Mouse (Mus musculus): Measurements from ENCODE around the gene Usp40. TPM values are rescaled to one million over a fixed set of nuclear protein-coding genes. Genes with fewer than 3 reads are reported as not detected.

The Usp40 gene
- polyA plus RNA-seq, 1 experiment from 2014 or later, result 31.4 TPM

DNA sequence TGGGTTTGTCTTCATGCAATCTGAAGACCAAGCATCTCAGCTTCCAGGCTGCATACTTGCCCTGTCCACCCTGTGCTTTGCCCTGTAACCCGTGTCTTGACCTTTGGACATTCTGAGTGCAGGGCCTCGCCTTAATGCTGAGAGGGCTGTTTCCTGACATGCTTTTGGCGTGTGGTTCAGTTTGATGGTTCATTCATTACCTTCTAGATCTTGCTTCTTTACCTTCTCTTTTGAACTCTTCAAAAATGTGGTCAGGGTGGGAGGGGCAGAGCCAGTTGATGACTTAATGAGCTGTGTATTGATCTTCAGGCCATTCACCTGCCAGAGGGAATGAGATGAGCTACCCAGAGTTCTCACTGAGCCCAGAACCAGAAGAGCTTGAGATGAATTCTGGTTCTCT is 99.6 kb downstream of the Usp40 start:
- Histone ChIP-seq H3K27ac (ENCODE audit: low read length) (no peak overlapping the region), H3K9me3 (ENCODE audit: control insufficient read depth, low read length) (no peaks in the 10 kb centered on the region), H3K27me3 (replicated peaks; ENCODE audit: control insufficient read depth, insufficient read depth, low read length) (no peaks in the 10 kb centered on the region), H3K36me3 (ENCODE audit: control insufficient read depth, insufficient read depth) (no peaks in the 10 kb centered on the region), H3K4me2 (ENCODE audit: low read length) (no peak overlapping the region), H3K4me3 (replicated peaks; ENCODE audit: low read length) (no peak overlapping the region), H3K9ac (replicated peaks; ENCODE audit: low read depth, low read length) (no peak overlapping the region), H3K4me1 (replicated peaks; ENCODE audit: control insufficient read depth, insufficient read depth, low read length) (no peaks in the 10 kb centered on the region)
- 95% methylated on average over 3 of the region's 3 CpGs for WGBS
- ATAC-seq, result no peak

DNA sequence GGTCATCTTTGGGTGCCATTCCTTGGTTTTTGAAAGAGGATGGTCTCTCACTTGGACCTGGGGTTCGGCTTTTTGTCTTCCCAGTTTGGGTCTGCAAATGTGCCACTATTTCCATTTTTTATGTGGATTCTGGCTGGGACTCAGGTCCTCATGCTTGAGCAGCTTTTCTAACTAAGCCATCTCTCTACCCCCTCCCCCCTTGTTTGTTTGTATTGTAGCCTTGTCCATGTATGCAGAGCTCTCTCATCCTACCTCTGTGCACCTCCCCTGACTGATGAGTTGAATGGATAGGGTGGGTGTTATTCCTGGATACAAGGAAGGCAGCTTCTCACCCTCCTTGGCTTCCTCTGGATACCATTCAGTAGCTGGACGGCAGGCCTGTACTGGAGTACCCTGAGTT is 100.3 kb downstream of the Usp40 start:
- Histone ChIP-seq H3K4me1 (replicated peaks; ENCODE audit: control insufficient read depth, insufficient read depth, low read length) (no peaks in the 10 kb centered on the region), H3K4me3 (replicated peaks; ENCODE audit: low read length) (no peak overlapping the region), H3K27me3 (replicated peaks; ENCODE audit: control insufficient read depth, insufficient read depth, low read length) (no peaks in the 10 kb centered on the region), H3K4me2 (ENCODE audit: low read length) (no peak overlapping the region), H3K9ac (replicated peaks; ENCODE audit: low read depth, low read length) (no peak overlapping the region), H3K36me3 (ENCODE audit: control insufficient read depth, insufficient read depth) (no peaks in the 10 kb centered on the region), H3K27ac (ENCODE audit: low read length) (no peak overlapping the region), H3K9me3 (ENCODE audit: control insufficient read depth, low read length) (no peaks in the 10 kb centered on the region)
- no peak for ATAC-seq
- 92% methylated on average over 2 of the region's 2 CpGs for WGBS

DNA sequence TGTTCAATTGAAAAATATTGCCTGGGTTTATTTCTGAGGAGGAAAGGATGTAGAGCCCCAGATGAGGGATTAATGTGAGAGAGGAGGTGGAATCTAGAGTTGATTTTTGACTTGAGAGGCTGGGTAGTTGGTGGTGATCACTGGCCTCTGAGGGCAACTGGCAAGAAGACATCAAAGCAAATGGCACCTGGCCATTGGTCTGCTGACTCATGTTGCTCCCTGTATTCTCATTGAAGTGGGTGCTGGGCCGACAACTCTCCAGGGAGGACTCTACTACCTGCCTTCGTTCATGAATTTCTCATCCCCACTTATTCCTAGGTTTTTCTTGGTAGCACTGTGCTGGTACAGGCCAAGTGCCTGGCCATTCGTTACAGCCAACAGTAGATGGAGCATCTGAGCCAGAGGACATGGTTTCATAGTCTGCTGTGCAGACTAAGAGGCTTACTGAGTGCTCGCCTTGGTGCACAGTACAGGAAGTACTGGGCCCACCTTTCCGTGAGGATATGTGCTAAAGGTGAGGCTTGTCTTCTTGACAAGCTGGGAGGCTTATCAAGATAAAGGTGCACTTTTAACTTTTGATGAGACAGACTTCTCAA is 101.9 kb downstream of the Usp40 start:
- Histone ChIP-seq H3K4me2 (ENCODE audit: low read length) (no peak overlapping the region), H3K4me1 (replicated peaks; ENCODE audit: control insufficient read depth, insufficient read depth, low read length) (no peaks in the 10 kb centered on the region), H3K36me3 (ENCODE audit: control insufficient read depth, insufficient read depth) (no peaks in the 10 kb centered on the region), H3K4me3 (replicated peaks; ENCODE audit: low read length) (no peak overlapping the region), H3K9me3 (ENCODE audit: control insufficient read depth, low read length) (no peaks in the 10 kb centered on the region), H3K27me3 (replicated peaks; ENCODE audit: control insufficient read depth, insufficient read depth, low read length) (no peaks in the 10 kb centered on the region), H3K9ac (replicated peaks; ENCODE audit: low read depth, low read length) (no peak overlapping the region), H3K27ac (ENCODE audit: low read length) (no peak overlapping the region)
- no peak for ATAC-seq
- WGBS, result 92% methylated on average over 5 of the region's 5 CpGs

DNA sequence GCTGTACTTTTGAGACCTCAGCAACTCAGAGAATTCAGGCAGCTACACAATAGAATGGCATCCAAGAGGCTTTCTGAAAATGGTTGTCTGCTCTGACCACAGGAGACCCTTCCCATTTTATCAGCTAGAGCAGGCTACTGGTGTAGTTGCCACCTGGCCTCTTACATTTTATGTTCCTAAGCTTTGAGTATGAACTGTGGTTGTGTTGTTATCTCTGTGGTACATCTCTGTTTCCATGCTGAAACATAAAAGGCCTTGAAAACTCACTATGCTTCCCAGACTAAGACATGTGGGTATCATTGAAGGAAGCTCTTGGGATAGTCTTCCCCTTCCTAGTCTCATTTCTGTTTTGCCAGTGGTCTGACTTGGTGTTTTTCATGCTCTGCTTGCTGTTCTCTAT is 106.2 kb downstream of the Usp40 start:
- Histone ChIP-seq H3K4me1 (replicated peaks; ENCODE audit: control insufficient read depth, insufficient read depth, low read length) (no peaks in the 10 kb centered on the region), H3K4me3 (replicated peaks; ENCODE audit: low read length) (no peak overlapping the region), H3K9ac (replicated peaks; ENCODE audit: low read depth, low read length) (no peak overlapping the region), H3K27ac (ENCODE audit: low read length) (no peak overlapping the region), H3K36me3 (ENCODE audit: control insufficient read depth, insufficient read depth) (no peaks in the 10 kb centered on the region), H3K9me3 (ENCODE audit: control insufficient read depth, low read length) (no peaks in the 10 kb centered on the region), H3K27me3 (replicated peaks; ENCODE audit: control insufficient read depth, insufficient read depth, low read length) (no peaks in the 10 kb centered on the region), H3K4me2 (ENCODE audit: low read length) (no peak overlapping the region)
- no peak for ATAC-seq

DNA sequence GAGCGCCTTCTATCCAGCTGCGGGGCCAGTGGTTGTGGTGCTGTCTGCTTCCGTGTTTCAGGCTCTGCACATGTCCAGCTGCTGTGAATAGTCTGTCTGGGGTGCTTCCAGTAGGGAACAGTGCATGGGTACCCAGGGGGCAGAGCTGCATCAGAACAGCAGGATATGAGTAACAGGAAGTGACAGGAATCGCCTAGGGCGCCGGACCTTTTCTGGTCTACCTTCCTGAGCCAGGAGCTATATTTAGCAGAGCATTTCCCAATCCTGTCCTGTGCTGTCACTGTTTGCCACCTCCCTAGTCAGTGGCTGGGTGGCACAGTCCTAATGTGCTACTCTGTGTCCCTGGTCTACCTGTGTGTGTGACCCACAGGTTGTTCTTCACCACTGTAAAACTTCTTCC is 107.4 kb downstream of the Usp40 start:
- WGBS, result 92% methylated on average over 6 of the region's 6 CpGs
- Histone ChIP-seq H3K4me2 (ENCODE audit: low read length) (no peak overlapping the region), H3K27me3 (replicated peaks; ENCODE audit: control insufficient read depth, insufficient read depth, low read length) (no peaks in the 10 kb centered on the region), H3K4me1 (replicated peaks; ENCODE audit: control insufficient read depth, insufficient read depth, low read length) (no peaks in the 10 kb centered on the region), H3K9ac (replicated peaks; ENCODE audit: low read depth, low read length) (no peak overlapping the region), H3K9me3 (ENCODE audit: control insufficient read depth, low read length) (no peaks in the 10 kb centered on the region), H3K27ac (ENCODE audit: low read length) (no peak overlapping the region), H3K4me3 (replicated peaks; ENCODE audit: low read length) (no peak overlapping the region), H3K36me3 (ENCODE audit: control insufficient read depth, insufficient read depth) (no peaks in the 10 kb centered on the region)
- no peak for ATAC-seq

DNA sequence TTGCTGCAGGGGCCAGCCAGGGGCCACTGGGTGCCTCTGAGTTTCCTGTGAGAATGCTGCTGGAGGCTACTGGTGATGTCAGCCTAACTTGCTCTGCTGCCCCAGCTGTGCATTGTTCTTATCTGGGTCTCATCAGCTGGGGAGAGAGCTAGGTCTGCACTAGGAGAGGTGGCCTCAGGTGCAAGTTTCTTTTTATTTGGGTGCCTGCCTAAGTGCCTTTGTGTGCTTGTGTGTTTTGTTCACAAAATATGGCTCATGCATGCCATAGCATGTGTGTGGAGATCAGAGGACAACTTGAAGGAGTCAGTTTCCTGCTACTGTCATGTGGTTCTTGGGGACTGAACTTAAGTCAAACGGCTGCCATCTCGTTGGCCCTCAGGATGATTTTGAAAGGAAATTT is 108.7 kb downstream of the Usp40 start:
- no peaks in the 10 kb centered on the region for H3K4me1 ChIP-seq (replicated peaks; ENCODE audit: control insufficient read depth, insufficient read depth, low read length)
- H3K27me3 ChIP-seq (replicated peaks; ENCODE audit: control insufficient read depth, insufficient read depth, low read length), result no peaks in the 10 kb centered on the region
- H3K4me3 ChIP-seq (replicated peaks; ENCODE audit: low read length), result no peak overlapping the region
- no peaks in the 10 kb centered on the region for H3K9me3 ChIP-seq (ENCODE audit: control insufficient read depth, low read length)
- no peaks in the 10 kb centered on the region for H3K36me3 ChIP-seq (ENCODE audit: control insufficient read depth, insufficient read depth)
- H3K27ac ChIP-seq (ENCODE audit: low read length), result no peak overlapping the region
- H3K9ac ChIP-seq (replicated peaks; ENCODE audit: low read depth, low read length), result no peak overlapping the region
- no peak overlapping the region for H3K4me2 ChIP-seq (ENCODE audit: low read length)
- no peak for ATAC-seq
- 83% methylated on average over 2 of the region's 2 CpGs for WGBS

DNA sequence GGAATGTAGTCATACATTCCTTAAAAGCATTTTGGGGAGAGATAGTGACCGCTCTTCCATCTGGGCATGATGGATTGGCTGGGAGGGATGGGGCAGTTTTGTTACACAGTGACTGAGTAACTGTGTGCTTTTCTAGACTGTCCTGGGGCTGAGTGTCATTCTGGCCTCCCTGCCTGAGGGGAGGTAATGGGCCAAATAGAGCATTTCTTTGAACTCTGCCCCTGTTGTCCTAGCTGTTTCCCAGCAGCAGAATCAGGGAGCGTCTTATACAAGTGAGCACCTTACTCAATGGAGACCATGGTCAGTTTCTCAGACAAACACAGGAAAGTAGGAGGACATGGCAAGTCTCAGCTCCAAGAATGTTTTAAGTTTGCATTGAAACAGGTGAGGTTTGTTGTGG is 111.4 kb downstream of the Usp40 start:
- no peaks in the 10 kb centered on the region for H3K27me3 ChIP-seq (replicated peaks; ENCODE audit: control insufficient read depth, insufficient read depth, low read length)
- no peaks in the 10 kb centered on the region for H3K36me3 ChIP-seq (ENCODE audit: control insufficient read depth, insufficient read depth)
- 95% methylated on average over 2 of the region's 2 CpGs for WGBS
- H3K27ac ChIP-seq (ENCODE audit: low read length), result no peak overlapping the region
- no peaks in the 10 kb centered on the region for H3K4me1 ChIP-seq (replicated peaks; ENCODE audit: control insufficient read depth, insufficient read depth, low read length)
- H3K9me3 ChIP-seq (ENCODE audit: control insufficient read depth, low read length), result no peaks in the 10 kb centered on the region
- no peak for ATAC-seq
- H3K9ac ChIP-seq (replicated peaks; ENCODE audit: low read depth, low read length), result no peak overlapping the region
- no peak overlapping the region for H3K4me2 ChIP-seq (ENCODE audit: low read length)
- H3K4me3 ChIP-seq (replicated peaks; ENCODE audit: low read length), result no peak overlapping the region

Small RNA genes within 50 kb of the gene (microRNA-seq; reads per million reads assigned to microRNA genes)
- not detected for gene Gm25198

Other genes starting within 250 kb of the Usp40 start
- 1.4 and 1.9 TPM in 2 replicates for gene Sag, start 204.9 kb downstream of the Usp40 start, polyA plus RNA-seq (2015; fragmentation: Nextera tagmentation; extraction: Ambion mirVana)
- gene Dgkd, start 155.3 kb downstream of the Usp40 start, polyA plus RNA-seq (2015; fragmentation: Nextera tagmentation; extraction: Ambion mirVana), result 57.7 TPM in 2 replicates
- not detected in 2 replicates for gene Ugt1a10, start 46.8 kb upstream of the Usp40 start, polyA plus RNA-seq (2015; fragmentation: Nextera tagmentation; extraction: Ambion mirVana)
- not detected in 2 replicates for gene Ugt1a9, start 62.2 kb upstream of the Usp40 start, polyA plus RNA-seq (2015; fragmentation: Nextera tagmentation; extraction: Ambion mirVana)
- not detected in 2 replicates for gene Ugt1a8, start 79.3 kb upstream of the Usp40 start, polyA plus RNA-seq (2015; fragmentation: Nextera tagmentation; extraction: Ambion mirVana)
- gene Ugt1a7c, start 86.5 kb upstream of the Usp40 start, polyA plus RNA-seq (2015; fragmentation: Nextera tagmentation; extraction: Ambion mirVana), result 1.2 and 1.4 TPM in 2 replicates
- gene Ugt1a6b, start 94.7 kb upstream of the Usp40 start, polyA plus RNA-seq (2015; fragmentation: Nextera tagmentation; extraction: Ambion mirVana), result 1.0 and 1.7 TPM in 2 replicates
- gene Ugt1a6a, start 126.3 kb upstream of the Usp40 start, polyA plus RNA-seq (2015; fragmentation: Nextera tagmentation; extraction: Ambion mirVana), result 2.7 and 2.8 TPM in 2 replicates
- gene Ugt1a5, start 157.5 kb upstream of the Usp40 start, polyA plus RNA-seq (2015; fragmentation: Nextera tagmentation; extraction: Ambion mirVana), result not detected in 2 replicates
- gene Ugt1a2, start 192.1 kb upstream of the Usp40 start, polyA plus RNA-seq (2015; fragmentation: Nextera tagmentation; extraction: Ambion mirVana), result not detected in 2 replicates
- 10.1 and 11.7 TPM in 2 replicates for gene Dnajb3, start 197.2 kb upstream of the Usp40 start, polyA plus RNA-seq (2015; fragmentation: Nextera tagmentation; extraction: Ambion mirVana)
- not detected in 2 replicates for gene Ugt1a1, start 203.4 kb upstream of the Usp40 start, polyA plus RNA-seq (2015; fragmentation: Nextera tagmentation; extraction: Ambion mirVana)
- gene Mroh2a, start 218.4 kb upstream of the Usp40 start, polyA plus RNA-seq (2015; fragmentation: Nextera tagmentation; extraction: Ambion mirVana), result 0.96 and 1.0 TPM in 2 replicates